Mouse (Mus musculus) B cell, adult 2 months (primary cell): ENCODE data around the gene Atat1.

Source experiments
- DNase-seq, 2 experiments: peaks; one replicate each; pipeline ENCODE4 v3.0.0; 2022

The Atat1 gene

DNA sequence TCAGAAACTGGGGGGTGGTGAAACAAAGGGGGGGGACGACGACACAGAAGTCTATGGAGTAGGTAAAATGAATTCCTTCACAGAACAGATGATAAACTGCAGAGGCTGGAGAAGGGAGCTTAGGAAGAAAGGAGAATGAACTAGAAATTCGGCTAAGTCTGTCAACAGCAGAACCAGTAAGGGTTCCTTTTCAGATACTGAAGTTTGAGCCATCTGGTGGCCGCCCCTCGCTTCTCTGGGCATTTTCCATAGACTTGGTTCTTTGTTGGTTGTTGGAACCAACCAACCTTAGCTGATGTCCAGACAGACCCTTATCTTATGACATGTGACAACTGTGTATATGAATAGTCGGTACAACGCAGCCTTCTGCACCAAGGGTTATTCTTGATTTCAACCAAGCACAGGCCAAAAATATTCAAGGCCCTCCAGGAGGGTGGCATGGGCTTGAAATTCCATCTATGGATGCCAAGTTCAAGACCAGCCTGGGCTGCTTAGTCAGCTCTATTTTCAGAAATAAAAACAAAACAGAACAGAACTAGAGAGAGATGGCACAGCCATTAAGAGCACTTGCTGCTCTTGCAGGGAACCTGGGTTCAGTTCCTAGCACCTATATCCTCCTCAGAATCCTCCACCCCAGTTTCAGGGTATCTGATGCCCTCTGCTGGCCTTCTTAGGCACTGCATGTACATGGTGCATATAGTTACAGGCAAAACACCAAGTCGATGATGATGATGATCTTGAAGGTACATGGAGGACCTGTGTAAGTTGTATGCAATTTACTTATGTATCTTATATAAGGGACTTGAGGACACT is 38.8 kb downstream of the Atat1 start:
- DNase-seq = peak; percentile 81 to 82

DNA sequence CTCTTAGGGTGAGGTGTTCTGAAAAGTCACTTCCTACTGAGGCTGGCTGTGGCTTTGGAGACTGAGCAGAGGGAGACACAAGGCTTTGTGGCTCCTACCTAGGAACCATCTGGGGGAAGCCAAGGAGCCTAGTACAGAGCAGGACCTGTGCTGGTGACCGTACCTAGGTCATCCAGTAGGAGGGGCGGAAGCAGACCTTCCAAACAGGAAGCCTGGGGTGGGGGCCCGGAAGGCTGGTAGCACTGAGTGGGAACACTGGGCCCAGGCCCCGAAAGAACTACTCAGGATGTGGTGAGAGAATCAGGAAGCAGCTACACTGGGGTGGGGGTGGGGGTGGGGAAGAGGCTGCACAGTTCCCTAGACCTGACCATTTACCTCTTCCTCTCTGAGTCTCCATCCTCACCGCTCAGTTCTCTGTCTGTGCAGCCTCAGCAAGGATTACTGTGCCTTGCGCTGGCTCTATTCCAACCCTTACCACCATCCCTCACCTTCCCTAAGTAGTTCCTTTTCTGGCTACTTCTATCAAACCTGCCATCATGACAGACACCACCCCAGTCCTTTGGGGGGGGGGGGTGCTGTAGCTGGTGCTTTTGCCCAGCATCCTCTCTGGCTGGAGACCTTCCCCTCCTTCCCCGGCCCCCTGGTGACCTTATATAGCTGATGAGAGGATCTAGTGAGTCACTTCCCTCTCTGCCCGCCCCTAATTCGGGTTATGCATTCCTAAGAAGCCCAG is 39.6 kb downstream of the Atat1 start:
- peak; percentile 81 to 84 for DNase-seq

DNA sequence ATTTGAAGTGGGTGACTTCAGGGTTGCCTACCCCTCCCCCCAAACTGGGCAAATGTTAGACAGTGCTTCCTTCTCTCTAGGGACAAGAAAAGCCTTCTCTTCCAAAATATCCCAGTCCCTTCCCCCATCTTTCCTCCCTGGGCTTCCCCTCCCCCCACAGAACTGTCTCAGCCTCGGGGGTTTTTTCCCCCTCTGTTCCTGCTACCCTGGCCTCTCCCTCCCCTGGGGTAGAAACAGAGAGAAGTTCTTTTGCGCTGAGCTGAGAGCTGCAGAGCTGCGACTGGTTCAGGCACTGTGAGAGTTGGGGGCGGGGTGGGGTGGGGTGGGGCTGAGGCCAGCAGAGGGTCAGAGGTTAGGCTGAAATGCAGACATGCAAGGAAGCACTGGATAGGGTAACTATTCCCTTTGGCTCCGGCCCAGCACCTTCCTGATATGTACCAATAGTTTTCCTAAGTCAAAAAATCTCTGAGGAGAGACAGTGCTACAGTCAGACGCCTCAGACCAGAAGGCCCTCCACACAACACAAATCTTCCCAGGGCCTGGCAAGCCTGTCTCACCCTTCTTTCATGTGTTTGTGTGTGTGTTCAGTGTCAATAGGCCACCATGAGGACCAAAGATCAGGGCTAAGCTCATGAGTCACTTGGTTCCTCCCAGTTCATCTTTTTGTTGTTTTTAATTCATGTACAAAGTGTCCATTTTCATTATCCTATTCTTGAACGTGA is 40.4 kb downstream of the Atat1 start:
- DNase-seq = peak; percentile 21 to 29

DNA sequence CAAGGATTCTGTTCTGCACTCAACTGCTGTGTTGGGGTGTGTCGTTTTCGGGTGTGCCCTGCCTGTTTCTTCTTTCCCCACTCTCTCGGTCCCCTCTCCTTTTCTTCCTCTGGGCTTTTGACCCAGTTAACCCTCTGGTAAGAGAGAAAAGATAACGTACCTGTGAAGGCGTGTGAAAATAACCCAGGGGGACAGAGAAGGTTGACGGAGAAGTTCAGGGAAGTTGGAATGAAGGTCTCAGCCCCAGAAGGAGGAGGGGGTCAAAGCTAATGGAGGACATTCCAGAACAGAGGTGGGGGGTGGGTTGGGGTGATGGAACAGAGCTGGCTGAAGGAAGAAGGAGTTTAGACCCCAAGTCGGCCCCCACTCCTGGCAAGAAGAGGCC is 40.9 kb downstream of the Atat1 start:
- peak; percentile 19 to 30 for DNase-seq

DNA sequence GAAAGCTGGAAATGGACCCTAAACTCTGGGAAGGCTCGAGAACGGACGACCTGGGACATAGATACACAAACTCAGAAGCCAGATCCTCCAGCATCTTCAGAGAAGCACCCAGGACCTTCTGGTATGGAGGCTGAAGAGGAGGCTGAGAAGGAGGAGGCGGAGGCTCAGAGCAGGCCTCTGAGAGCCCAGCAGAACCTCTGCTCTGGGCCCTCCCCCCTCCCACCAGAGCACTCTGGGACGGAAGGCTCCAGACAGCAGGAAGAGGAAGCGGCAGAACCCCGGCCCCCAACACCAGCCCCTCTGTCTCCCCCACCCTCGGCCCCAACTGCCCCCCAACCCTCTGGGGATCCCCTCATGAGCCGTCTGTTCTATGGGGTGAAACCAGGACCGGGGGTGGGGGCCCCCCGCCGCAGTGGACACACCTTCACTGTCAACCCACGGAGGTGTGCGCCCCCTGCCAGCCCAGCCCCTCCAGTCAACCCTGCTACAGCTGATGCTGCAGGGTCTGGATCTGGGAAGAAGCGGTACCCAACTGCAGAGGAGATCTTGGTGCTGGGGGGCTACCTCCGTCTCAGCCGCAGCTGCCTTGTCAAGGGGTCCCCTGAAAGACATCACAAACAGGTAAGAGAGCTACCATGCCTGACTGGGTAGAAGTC is 41.6 kb downstream of the Atat1 start:
- peak; percentile 49 to 50 for DNase-seq

DNA sequence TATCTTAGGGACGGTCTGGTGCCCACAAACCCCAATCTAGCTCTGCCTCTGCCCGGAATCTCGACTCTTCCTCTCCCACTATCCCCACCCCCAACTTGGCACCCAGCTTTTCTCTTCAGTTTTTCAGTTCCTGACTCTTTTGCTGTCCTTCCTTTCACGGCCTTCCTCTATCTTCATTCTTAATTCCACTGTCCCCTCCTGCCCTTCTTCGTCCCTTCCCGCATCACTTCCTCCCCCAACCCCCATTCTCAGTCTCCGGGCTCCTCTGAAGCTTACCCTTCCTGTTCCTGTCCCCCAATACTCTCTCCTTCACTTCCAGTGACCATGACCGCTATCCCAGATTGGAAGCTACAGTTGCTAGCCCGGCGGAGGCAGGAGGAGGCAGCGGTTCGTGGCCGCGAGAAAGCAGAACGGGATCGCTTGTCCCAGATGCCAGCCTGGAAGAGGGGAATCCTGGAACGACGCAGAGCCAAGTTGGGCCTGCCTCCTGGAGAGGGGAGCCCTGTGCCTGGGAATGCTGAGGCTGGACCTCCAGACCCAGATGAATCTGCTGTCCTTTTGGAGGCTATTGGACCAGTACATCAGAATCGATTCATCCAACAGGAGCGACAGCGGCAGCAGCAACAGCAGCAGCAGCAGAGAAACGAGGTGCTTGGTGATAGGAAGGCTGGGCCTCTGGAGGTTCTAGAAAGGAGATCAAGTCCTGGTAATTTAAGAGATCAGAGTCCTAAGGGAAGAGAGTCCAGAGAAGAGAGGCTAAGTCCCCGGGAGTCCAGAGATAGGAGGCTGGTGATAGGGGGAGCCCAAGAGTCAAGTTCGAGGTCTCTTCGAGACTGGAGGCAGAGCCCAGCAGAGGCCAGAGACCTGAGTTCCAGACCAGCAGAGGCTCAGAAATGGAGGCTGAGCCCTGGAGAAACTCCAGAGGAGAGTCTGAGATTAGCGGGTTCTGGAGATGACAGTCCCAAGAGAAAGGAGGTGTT is 42.7 kb downstream of the Atat1 start:
- peak; percentile 66 for DNase-seq

DNA sequence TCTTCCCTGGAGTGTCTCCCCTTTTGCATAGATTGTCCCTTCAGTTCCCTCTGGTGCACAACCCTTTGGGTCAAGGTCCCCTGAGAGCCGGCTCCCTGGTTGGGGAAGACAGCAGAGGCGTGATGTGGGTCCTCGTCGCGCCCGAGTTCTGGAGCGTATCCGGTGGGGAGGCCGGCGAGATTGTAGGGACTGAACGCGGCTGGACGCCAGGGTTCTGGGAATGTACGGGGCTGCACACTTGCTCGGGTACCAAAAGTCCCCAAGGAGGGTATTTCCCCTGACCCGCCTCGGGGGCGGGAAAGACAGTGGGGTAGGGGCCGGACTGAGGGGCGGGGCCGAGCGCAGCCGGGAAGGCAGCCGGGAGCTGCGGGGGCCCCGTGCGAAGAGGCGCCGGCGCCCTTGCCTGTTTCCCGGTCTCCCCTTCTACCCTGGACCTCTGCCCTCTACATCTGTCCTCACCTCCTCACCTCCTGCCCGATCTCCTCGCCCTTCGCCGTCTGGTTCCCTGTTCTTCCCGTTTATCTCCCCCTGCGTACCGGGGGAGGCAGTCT is 43.5 kb downstream of the Atat1 start:
- peak; percentile 56 to 57 for DNase-seq

DNA sequence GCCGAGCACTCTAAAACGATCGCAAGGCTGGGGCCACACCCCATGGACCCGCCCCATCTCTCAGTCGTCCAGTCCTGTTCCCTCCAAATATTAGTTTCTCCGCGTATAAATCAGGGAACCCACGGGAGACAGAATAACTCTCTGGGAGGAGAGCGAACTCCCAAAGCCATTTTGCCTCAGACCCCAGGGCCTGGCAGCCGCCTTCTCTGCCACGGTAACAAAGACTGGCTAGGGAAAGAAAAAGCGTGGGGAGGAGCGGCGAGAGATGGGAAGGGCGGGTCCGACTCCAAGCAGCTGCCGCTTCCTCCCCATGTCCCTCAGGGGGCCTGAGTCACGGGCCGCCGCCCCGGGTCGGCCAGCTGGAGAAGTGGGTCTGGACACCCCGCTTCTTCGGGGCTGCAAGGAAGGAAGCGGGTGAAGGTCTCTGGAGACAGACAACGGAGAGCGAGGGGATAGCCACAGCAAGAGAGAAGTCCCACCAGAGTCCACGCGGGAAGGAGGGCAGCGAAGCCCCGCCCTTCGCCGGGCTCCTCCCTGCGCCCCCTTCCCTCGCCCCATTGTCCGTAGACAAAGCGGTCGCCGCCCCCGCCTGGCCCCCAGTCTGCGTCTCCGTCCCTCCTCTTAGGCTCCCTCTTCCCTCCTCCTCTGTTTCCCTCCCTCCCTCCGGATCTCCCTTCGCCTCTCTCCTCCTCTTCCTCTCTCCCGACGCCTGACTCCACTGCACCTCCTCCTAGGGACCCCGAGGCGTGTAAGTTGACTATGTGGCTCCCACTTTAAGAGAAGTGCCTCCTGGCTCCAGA is 44.2 kb downstream of the Atat1 start, which contains the start of gene Ppp1r18:
TSS of gene Ppp1r18 (plus strand) at position 113 of the 800 bp plus-strand sequence.
- DNase-seq = peak; percentile 58 to 61

DNA sequence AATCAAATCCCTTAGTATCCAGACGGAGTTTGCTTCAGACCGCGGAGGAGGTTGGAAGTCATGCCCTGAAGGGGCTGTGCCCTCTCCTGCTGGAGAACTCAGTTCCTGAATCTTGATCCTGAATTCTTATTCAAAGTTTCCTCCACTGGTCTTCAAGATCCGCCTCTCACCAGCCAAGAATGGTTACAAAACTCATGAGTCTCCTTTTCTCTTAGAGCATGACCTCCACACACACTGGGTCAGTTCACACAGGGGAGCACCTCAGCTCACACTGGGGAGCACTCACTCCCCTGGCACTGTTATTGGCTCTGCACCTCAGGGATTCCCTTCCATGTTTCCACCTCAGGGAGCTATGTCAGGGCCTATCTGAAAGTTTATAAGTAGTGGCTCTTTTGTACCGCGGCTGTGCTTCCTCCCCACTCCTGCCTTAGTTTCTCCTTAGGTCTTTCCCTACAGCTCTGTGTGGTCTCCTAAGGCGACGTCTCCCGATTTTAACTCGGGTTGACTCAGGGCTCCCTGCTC is 45.0 kb downstream of the Atat1 start:
- no peak for DNase-seq

DNA sequence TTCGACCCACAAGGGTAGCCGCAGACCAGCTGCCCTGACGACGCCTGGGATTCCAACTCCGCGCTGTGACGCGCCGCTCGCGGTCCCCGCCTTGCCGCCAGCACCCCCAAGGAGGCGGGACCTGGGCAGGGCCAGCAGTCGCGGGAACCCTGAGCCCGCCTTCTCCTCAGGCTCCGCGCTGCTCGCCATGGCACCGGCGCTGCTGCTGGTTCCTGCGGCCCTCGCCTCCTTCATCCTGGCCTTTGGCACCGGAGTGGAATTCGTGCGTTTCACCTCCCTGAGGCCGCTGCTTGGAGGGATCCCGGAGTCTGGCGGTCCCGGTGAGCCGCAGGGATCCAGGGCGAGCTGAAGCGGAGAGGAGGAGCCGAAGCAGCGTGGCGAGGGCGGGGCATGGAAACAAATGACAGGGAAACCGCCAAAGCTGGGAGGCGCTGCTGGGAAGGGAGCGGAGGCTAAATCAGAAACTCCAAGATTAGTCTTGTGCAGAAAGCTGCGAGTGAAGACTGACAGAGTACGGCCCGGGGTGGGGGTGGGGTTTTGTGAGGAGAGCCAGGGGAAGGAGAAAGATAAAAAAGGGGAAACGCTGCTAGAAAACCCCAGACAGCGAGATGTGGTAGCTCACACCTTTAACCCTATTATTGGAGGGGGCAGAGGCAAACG is 48.5 kb downstream of the Atat1 start, which contains the start of gene Nrm:
TSS of gene Nrm (plus strand) at position 121 of the 660 bp plus-strand sequence.
- DNase-seq = peak; percentile 88

DNA sequence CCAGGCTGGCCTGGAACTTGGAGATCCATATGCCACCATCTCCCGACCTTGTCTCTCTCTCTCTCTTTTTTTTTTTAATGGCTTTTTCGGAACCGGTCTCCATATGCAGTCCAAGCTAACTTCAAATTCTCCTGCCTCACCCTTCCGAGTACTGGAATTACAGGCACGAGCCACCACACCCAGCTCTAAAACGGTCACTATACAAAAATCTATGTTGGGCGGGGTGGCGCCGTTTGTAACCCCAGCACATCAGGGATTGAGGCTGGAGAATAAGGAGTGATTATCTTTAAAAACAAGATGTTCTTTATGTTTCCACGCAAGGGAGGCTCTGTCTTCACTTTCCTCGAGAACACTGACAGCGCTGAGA is 49.1 kb downstream of the Atat1 start:
- no peak for DNase-seq

DNA sequence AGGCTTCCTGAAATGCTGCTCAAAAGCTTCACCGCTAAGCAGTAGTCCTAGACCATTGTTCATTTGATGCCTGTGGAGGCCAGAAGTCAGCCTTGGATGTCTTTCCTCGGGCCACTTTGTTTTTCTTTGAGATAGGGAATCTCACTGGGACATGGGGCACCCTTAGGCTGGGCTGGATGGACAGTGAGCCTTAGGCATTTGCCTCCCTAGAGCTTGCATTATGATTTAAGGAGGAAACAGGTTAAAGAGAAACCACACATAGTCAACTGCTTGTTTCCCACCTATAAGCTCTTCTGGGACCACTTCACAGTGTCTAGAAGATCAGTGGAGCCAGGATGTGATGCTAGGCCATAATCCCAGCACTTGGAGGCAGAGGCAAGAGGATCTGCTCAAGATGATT is 50.0 kb downstream of the Atat1 start:
- DNase-seq = no peak

DNA sequence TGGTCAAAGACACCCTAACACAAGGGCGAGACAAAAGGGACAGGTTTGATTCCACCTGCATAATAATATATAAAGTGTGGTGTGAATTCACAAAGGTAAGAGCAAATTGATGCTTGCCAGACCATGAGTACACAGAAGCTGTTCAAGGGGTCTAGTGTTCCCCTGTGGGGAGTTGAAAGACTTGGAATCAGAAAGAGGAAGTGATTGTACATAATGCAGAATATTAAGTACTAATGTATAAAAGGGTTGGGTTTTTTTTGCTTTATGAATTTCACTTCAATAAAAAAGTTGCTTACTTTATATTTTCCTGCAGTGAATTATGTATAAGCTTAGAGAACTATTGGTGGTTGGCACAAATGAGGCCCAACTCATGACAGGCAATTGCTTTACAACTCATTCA is 50.5 kb downstream of the Atat1 start:
- no peak for DNase-seq

DNA sequence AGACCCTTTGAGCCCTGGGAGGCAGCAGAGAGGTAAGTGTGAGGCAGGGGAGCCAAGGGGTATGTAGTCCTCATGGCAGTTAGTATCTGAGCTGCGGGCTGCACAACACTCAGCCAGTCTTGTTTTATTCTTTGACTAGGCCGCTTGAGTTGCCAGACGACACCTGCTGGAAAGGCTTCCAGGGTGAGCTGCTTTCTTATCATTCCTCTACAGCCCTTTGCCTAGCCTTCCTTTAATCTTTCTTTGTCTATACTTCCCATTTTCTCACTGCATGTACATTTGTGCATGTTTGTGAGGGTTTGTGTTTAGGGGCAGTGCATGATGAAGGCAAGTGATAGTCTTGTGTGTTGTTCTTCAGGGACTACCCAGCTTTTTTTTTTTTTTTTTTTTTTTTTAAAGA is 58.9 kb downstream of the Atat1 start:
- DNase-seq = no peak

DNA sequence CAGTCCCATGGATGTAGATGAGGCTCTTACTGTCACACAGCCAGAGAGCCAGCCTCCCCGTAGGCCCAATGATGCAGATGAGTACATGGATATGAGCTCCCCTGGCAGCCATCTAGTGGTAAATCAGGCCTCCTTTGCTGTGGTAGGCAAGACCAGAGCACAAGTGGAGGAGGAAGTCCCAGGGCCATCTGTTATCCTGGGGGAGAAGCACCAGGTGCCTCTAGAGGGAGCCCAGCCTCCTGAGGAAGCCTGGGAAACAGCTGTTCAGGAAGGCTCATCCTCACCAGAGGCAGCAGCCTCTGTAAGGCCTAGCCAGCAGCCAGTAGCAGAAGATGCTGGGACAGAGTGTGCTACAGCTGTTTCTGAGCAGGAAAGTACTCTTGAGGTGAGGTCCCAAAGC is 61.8 kb downstream of the Atat1 start:
- no peak for DNase-seq
